Mouse (Mus musculus) adrenal gland, adult 8-10 months (tissue): Measurements from ENCODE around the gene Fastkd3. TPM values are rescaled to one million over a fixed set of nuclear protein-coding genes. Genes with fewer than 3 reads are reported as not detected.

ENCODE experiments used
- DNase-seq: peaks from one replicate; pipeline ENCODE4 v3.0.0; 2022
- total RNA-seq, 4 experiments: library from RNA; stranded (reverse); gene quantifications; 2 replicates each; pipeline ENCODE4 v1.2.4; 2022

Fastkd3 gene
- total RNA-seq, 4 experiments from 2014 or later: 13.3 to 17.5 (median 17.2) TPM

- no peak for DNase-seq
These were observed 25.8 kb downstream of the Fastkd3 start for GRCm38 (mm10) chr13:68607652-68608405.

- DNase-seq: no peak
These were observed 40.8 kb downstream of the Fastkd3 start for GRCm38 (mm10) chr13:68622792-68623191.

- DNase-seq: no peak
These were observed 45.0 kb downstream of the Fastkd3 start for GRCm38 (mm10) chr13:68627041-68627440.

Other genes starting within 250 kb of the Fastkd3 start
- gene Mtrr, start 85 bp upstream of the Fastkd3 start, total RNA-seq: 10 to 100 TPM; 18.1 to 19.3 (median 18.7) TPM
- under 1 TPM in 2 of 4 experiments, not detected in 2; 0.21 to 0.65 TPM for gene 1700001L19Rik, start 15.2 kb downstream of the Fastkd3 start, total RNA-seq